Mouse (Mus musculus) MEL (cell line): ENCODE results near the gene Ablim1. TPM values are rescaled to one million over a fixed set of nuclear protein-coding genes. Genes with fewer than 3 reads are reported as not detected.

ENCODE experiments used
- DNase-seq: peaks from one replicate; pipeline ENCODE4 v3.0.0; 2011; ENCODE audit warnings: low read depth, low spot score
- H3K27ac ChIP-seq: 2 replicates; pipeline ENCODE4 v1.5.1; 2012; ENCODE audit warnings: low read depth, mild to moderate bottlenecking, control low read depth, low read length, moderate library complexity; ENCODE audit not compliant: control insufficient read depth
- H3K27me3 ChIP-seq, 2 experiments: fragments of 150-350 bp in 1 of 2; sonication (generic) in 1 of 2; 2 replicates each; pipeline ENCODE4 v1.6.1; 2012; ENCODE audit warnings: low read length in 2 of 2, mild to moderate bottlenecking in 2 of 2, improper control_type of control experiment in 1 of 2, moderate library complexity in 1 of 2; ENCODE audit not compliant: insufficient read depth in 2 of 2, control insufficient read depth in 1 of 2
- H3K36me3 ChIP-seq, 2 experiments: 2 replicates each; pipeline ENCODE4 v1.6.1; 2012 to 2014; ENCODE audit warnings: low read length in 2 of 2, improper control_type of control experiment in 1 of 2, inconsistent platforms in 1 of 2, mild to moderate bottlenecking in 1 of 2; ENCODE audit not compliant: insufficient read depth in 2 of 2, control insufficient read depth in 1 of 2
- H3K4me1 ChIP-seq, 2 experiments: fragments of 150-350 bp in 1 of 2; sonication (generic) in 1 of 2; 2 replicates each; pipeline ENCODE4 v1.6.1; 2012; ENCODE audit warnings: low read length in 2 of 2, improper control_type of control experiment in 1 of 2, mild to moderate bottlenecking in 1 of 2; ENCODE audit not compliant: insufficient read depth in 2 of 2, control insufficient read depth in 1 of 2
- H3K4me3 ChIP-seq, 2 experiments: fragments of 150-350 bp in 1 of 2; sonication (generic) in 1 of 2; 2 replicates each; pipeline ENCODE4 v1.5.1; 2012; ENCODE audit warnings: low read depth in 2 of 2, low read length in 2 of 2, mild to moderate bottlenecking in 2 of 2, moderate library complexity in 2 of 2, control low read depth in 1 of 2, improper control_type of control experiment in 1 of 2; ENCODE audit not compliant: control insufficient read depth in 1 of 2, insufficient read depth in 1 of 2
- H3K79me2 ChIP-seq: 2 replicates; pipeline ENCODE4 v1.6.1; 2012; ENCODE audit warnings: mild to moderate bottlenecking, low read length, moderate library complexity; ENCODE audit not compliant: control insufficient read depth, poor library complexity, insufficient read depth
- H3K9ac ChIP-seq: 2 replicates; pipeline ENCODE4 v1.6.1; 2012; ENCODE audit warnings: low read depth, mild to moderate bottlenecking, control low read depth, low read length, moderate library complexity; ENCODE audit not compliant: control insufficient read depth, poor library complexity, severe bottlenecking
- H3K9me3 ChIP-seq: fragments of 150-350 bp; sonication (generic); replicated peaks from 2 replicates; pipeline ENCODE4 v1.6.1; 2012; ENCODE audit warnings: mild to moderate bottlenecking, low read length, improper control_type of control experiment, moderate library complexity; ENCODE audit not compliant: insufficient read depth
- CHD1 ChIP-seq: IDR thresholded peaks from 2 replicates; pipeline ENCODE4 v1.6.1; 2012; ENCODE audit warnings: low read depth, mild to moderate bottlenecking, inconsistent platforms, low read length, improper control_type of control experiment
- CHD2 ChIP-seq: IDR thresholded peaks from 2 replicates; pipeline ENCODE4 v1.6.1; 2011; ENCODE audit warnings: low read length, improper control_type of control experiment
- E2F4 ChIP-seq: IDR thresholded peaks from 2 replicates; pipeline ENCODE4 v1.6.1; 2011; ENCODE audit warnings: low read depth, low read length, improper control_type of control experiment, borderline replicate concordance
- ETS1 ChIP-seq: IDR thresholded peaks from 2 replicates; pipeline ENCODE4 v1.6.1; 2012; ENCODE audit warnings: low read depth, mild to moderate bottlenecking, inconsistent platforms, low read length, improper control_type of control experiment, moderate library complexity
- MAX ChIP-seq: IDR thresholded peaks from 2 replicates; pipeline ENCODE4 v1.6.1; 2011; ENCODE audit warnings: low read length, improper control_type of control experiment
- MAZ ChIP-seq: IDR thresholded peaks from 2 replicates; pipeline ENCODE4 v1.6.1; 2012; ENCODE audit warnings: low read depth, mild to moderate bottlenecking, inconsistent platforms, low read length, improper control_type of control experiment
- MEF2A ChIP-seq: IDR thresholded peaks from 2 replicates; pipeline ENCODE4 v1.6.1; 2014; ENCODE audit warnings: low read depth, mild to moderate bottlenecking, inconsistent platforms, low read length, improper control_type of control experiment; ENCODE audit not compliant: poor library complexity, insufficient replicate concordance, severe bottlenecking; ENCODE audit errors: extremely low read depth
- MXI1 ChIP-seq: IDR thresholded peaks from 2 replicates; pipeline ENCODE4 v1.6.1; 2011; ENCODE audit warnings: mild to moderate bottlenecking, low read depth, low read length, improper control_type of control experiment
- MYB ChIP-seq: IDR thresholded peaks from 2 replicates; pipeline ENCODE4 v1.6.1; 2011; ENCODE audit warnings: mild to moderate bottlenecking, low read depth, low read length, improper control_type of control experiment
- POLR2AphosphoS2 ChIP-seq: IDR thresholded peaks from 2 replicates; pipeline ENCODE4 v1.6.1; 2011; ENCODE audit warnings: low read length, improper control_type of control experiment
- RAD21 ChIP-seq: IDR thresholded peaks from 2 replicates; pipeline ENCODE4 v1.6.1; 2011; ENCODE audit warnings: mild to moderate bottlenecking, low read depth, low read length, improper control_type of control experiment
- UBTF ChIP-seq: IDR thresholded peaks from 2 replicates; pipeline ENCODE4 v1.6.1; 2012; ENCODE audit warnings: low read depth, mild to moderate bottlenecking, inconsistent platforms, low read length, improper control_type of control experiment, moderate library complexity, borderline replicate concordance; ENCODE audit not compliant: insufficient read depth
- polyA plus RNA-seq, 2 experiments: library from polyadenylated mRNA; stranded (reverse) in 1 of 2; unstranded in 1 of 2; fragments of >175 nt in 1 of 2; fragments of >200 nt in 1 of 2; gene quantifications; 2 replicates each; pipeline versions ENCODE4 v1.2.1 to v1.2.4; 2012; ENCODE audit warnings: low replicate concordance in 2 of 2, low read depth in 1 of 2; ENCODE audit not compliant: insufficient read length in 2 of 2, insufficient read depth in 1 of 2, missing spikeins in 1 of 2
- total RNA-seq: library from RNA; depleted of rRNA; stranded (reverse); fragments of 300-350 nt; gene quantifications from 2 replicates; pipeline ENCODE4 v1.2.3, GENCODE M21; 2012

Gene Ablim1
- total and polyA plus RNA-seq, 3 experiments, result not detected

GRCm38 (mm10) chr19:57147746-57148145 lies 167.0 kb downstream of the Ablim1 start:
- Histone ChIP-seq H3K27ac (no peak overlapping the region), H3K4me3 (no peak overlapping the region)
- TF ChIP-seq ETS1 (no peak), MYB (no peak)

GRCm38 (mm10) chr19:57146936-57147335 lies 167.8 kb downstream of the Ablim1 start:
- TF ChIP-seq E2F4 (no peak), CHD2 (no peak), CHD1 (no peak), MEF2A (no peak), RAD21 (no peak), MXI1 (no peak), POLR2AphosphoS2 (no peak)
- TF ChIP-seq, all 39 proteins: peak for 0
- Histone ChIP-seq H3K27me3 (no peaks in the 10 kb centered on the region), H3K4me1 (no peaks in the 10 kb centered on the region), H3K27ac (no peak overlapping the region), H3K79me2 (no peaks in the 10 kb centered on the region), H3K9me3 (no peaks in the 10 kb centered on the region), H3K4me3 (no peak overlapping the region), H3K36me3 (no peaks in the 10 kb centered on the region), H3K9ac (no peak overlapping the region)
- DNase-seq, result no peak

More at GRCm38 (mm10) chr19:57147746-57148145, 167.0 kb downstream of the Ablim1 start:
- Histone ChIP-seq H3K9me3 (no peaks in the 10 kb centered on the region), H3K27me3 (no peaks in the 10 kb centered on the region), H3K4me1 (no peaks in the 10 kb centered on the region), H3K36me3 (no peaks in the 10 kb centered on the region), H3K9ac (no peak overlapping the region), H3K79me2 (no peaks in the 10 kb centered on the region)
- no peak for DNase-seq

GRCm38 (mm10) chr19:57143646-57144045 lies 171.1 kb downstream of the Ablim1 start:
- Histone ChIP-seq H3K27me3 (no peaks in the 10 kb centered on the region), H3K36me3 (no peaks in the 10 kb centered on the region), H3K9ac (no peak overlapping the region), H3K79me2 (no peaks in the 10 kb centered on the region), H3K4me3 (no peak overlapping the region), H3K4me1 (no peaks in the 10 kb centered on the region), H3K9me3 (no peaks in the 10 kb centered on the region), H3K27ac (no peak overlapping the region)
- no peak for TF ChIP-seq UBTF
- TF ChIP-seq MAZ, result no peak
- TF ChIP-seq MAX, result no peak
- DNase-seq, result no peak
